Mouse (Mus musculus) intestine, embryonic 16.5 days (tissue): ENCODE measurements at regions not wholly inside any gene's neighbourhood (a gene's known extent, or its start where the extent isn't known, plus 50 kb on each side); places are given as distances from the start of the nearest gene placed in this dataset.

Source experiments
- ATAC-seq: fragments of 200-750 bp; cut with Nextera tagmentation; 2 replicates; pipeline ENCODE4 v1.8.0; 2017; ENCODE audit warnings: moderate TSS enrichment, moderate library complexity
- H3K27ac ChIP-seq: fragments of 300-500 bp; sonication (generic); 2 replicates; pipeline ENCODE4 v1.5.1; 2014; ENCODE audit warnings: mild to moderate bottlenecking, low read length
- H3K27me3 ChIP-seq: fragments of 300-500 bp; sonication (generic); replicated peaks from 2 replicates; pipeline ENCODE4 v1.6.1; 2014; ENCODE audit warnings: low read length, control low read depth, mixed read lengths; ENCODE audit not compliant: control insufficient read depth, insufficient read depth
- H3K36me3 ChIP-seq: fragments of 300-500 bp; sonication (generic); 2 replicates; pipeline ENCODE4 v1.6.1; 2014; ENCODE audit warnings: low read length, control low read depth; ENCODE audit not compliant: control insufficient read depth, insufficient read depth
- H3K4me1 ChIP-seq: fragments of 300-500 bp; sonication (generic); 2 replicates; pipeline ENCODE4 v1.6.1; 2014; ENCODE audit warnings: low read length, control low read depth, mixed read lengths; ENCODE audit not compliant: control insufficient read depth, insufficient read depth
- H3K4me2 ChIP-seq: fragments of 300-500 bp; sonication (generic); 2 replicates; pipeline ENCODE4 v1.6.1; 2014; ENCODE audit warnings: low read depth, low read length, control low read depth
- H3K4me3 ChIP-seq: fragments of 300-500 bp; sonication (generic); 2 replicates; pipeline ENCODE4 v1.5.1; 2014; ENCODE audit warnings: mild to moderate bottlenecking, low read length
- H3K9ac ChIP-seq: fragments of 300-500 bp; sonication (generic); 2 replicates; pipeline ENCODE4 v1.6.1; 2014; ENCODE audit warnings: low read depth, low read length
- H3K9me3 ChIP-seq: fragments of 300-500 bp; sonication (generic); 2 replicates; pipeline ENCODE4 v1.6.1; 2016; ENCODE audit warnings: low read length, control low read depth; ENCODE audit not compliant: control insufficient read depth
- WGBS: fragments of 180-500 bp; shearing (Covaris S2); extraction: QIAGEN DNeasy Blood & Tissue Kit; methylation state at CpG from one replicate; pipeline ENCODE4 v1.1.7; 2014; 5-methylcytosine and 5-hydroxymethylcytosine counted together

DNA sequence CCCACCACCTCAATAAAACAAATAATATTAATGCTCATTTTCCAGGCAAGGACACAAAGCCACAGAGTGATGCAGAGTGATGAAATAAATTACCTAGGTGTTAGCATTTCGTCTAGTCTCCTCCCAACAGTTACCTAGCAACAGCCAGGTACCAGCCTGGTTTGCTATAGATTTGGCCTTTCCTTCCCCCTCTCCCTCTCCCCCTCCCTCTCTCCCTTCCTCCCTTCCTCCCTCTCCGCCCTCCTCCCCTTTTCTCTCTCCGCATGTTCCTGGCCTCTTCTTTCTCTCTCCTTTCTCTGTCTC is 51.6 kb upstream of the Nudt7 start:
- Histone ChIP-seq H3K9me3 (no peaks in the 10 kb centered on the region), H3K4me1 (no peaks in the 10 kb centered on the region), H3K4me3 (no peak overlapping the region), H3K27ac (no peak overlapping the region), H3K4me2 (no peak overlapping the region), H3K27me3 (no peaks in the 10 kb centered on the region), H3K36me3 (no peaks in the 10 kb centered on the region), H3K9ac (no peak overlapping the region)
- WGBS = 68% methylated on average over 3 of the region's 3 CpGs
- no peak for ATAC-seq
